Comparison of ENCODE assay signal across 17 mouse cellular contexts in the genomic region with DNA sequence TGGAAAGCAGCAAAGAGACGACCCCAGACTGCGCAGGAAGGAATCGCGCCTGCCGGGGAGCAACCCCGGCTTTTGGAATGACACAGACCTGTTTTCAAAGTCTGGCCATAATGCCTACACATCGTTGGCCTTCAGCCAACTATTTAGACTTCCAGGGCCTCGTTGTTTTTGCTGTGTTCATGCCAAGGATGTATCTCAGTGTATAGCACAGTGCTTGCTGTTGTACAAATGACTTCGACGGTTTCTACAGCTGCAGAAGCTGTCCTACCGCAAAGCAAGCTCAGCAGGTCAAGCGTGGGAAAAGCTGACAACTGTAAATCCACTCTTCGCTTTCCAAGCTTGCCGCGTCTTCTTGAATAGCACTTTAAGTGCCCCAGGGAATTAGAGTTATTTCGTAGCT.
"Had no signal": no experiment of that assay in that cellular context is flagged by ENCODE, and none has a peak within 500 bp of the region (broad histone marks: within the 10 kb centered on the region; RNA-seq: fewer than 3 reads in every experiment).

No protein-coding gene starts in this region.

- H3K4me2 ChIP-seq: limb, embryonic 12.5 days; liver, embryonic 11.5 days; liver, embryonic 15.5 days; lung, embryonic 15.5 days; midbrain, embryonic 11.5 days had no signal

- H3K27me3 ChIP-seq: limb, embryonic 12.5 days; liver, embryonic 15.5 days; lung, embryonic 15.5 days; megakaryocyte, embryonic 14.5 days had no signal

- DNase-seq: kidney, postnatal 10 days; layer of hippocampus, adult 9-11 months; layer of hippocampus, postnatal 36 days; lung, postnatal 14 days; right cerebral cortex, postnatal 4 days; spleen, adult 18-20 months; thymus, adult 18-20 months; thymus, postnatal 14 days had no signal

- H3K36me3 ChIP-seq: limb, embryonic 12.5 days; liver, embryonic 15.5 days; lung, embryonic 15.5 days had no signal

- H3K4me1 ChIP-seq: liver, embryonic 15.5 days had no signal

- ATAC-seq: inflammation-experienced regulatory T-cells, adult 6 months; intestine, postnatal 0 days had no signal

- H3K4me3 ChIP-seq: limb, embryonic 12.5 days; liver, embryonic 15.5 days; lung, embryonic 15.5 days; megakaryocyte, embryonic 14.5 days had no signal

- H3K27ac ChIP-seq: limb, embryonic 12.5 days; liver, embryonic 15.5 days; lung, embryonic 15.5 days; macrophage had no signal

- H3K9me3 ChIP-seq: limb, embryonic 12.5 days; liver, embryonic 15.5 days; lung, embryonic 15.5 days; megakaryocyte, embryonic 14.5 days had no signal

- H3K9ac ChIP-seq: limb, embryonic 12.5 days; liver, embryonic 15.5 days; lung, embryonic 15.5 days had no signal
